Mouse (Mus musculus) midbrain, embryonic 10.5 days (tissue): Measurements from ENCODE around the gene Slc9a3. TPM values are rescaled to one million over a fixed set of nuclear protein-coding genes. Genes with fewer than 3 reads are reported as not detected.

Source experiments
- polyA plus RNA-seq: library from polyadenylated mRNA; unstranded; fragments of >200 nt; fragmentation: Nextera tagmentation; extraction: Ambion mirVana; gene quantifications from 2 replicates; pipeline ENCODE4 v1.2.1, GENCODE M21; 2016

Gene Slc9a3
- polyA plus RNA-seq, 1 experiment from 2014 or later: not detected

Other genes with a start within 250 kb of the Slc9a3 start
- gene Trip13, start 183.7 kb upstream of the Slc9a3 start, polyA plus RNA-seq: 59.5 and 69.1 TPM in 2 replicates
- gene Brd9, start 183.6 kb upstream of the Slc9a3 start, polyA plus RNA-seq: 57.8 and 71.9 TPM in 2 replicates
- gene Zdhhc11, start 157.6 kb upstream of the Slc9a3 start, polyA plus RNA-seq: not detected in 2 replicates
- gene Tppp, start 112.0 kb upstream of the Slc9a3 start, polyA plus RNA-seq: 1.00 and 1.9 TPM in 2 replicates
- 22.5 and 25.6 TPM in 2 replicates for gene Cep72, start 59.2 kb upstream of the Slc9a3 start, polyA plus RNA-seq
- gene Exoc3, start 87.3 kb downstream of the Slc9a3 start, polyA plus RNA-seq: 79.2 and 88.7 TPM in 2 replicates
- gene Ahrr, start 170.9 kb downstream of the Slc9a3 start, polyA plus RNA-seq: 1.8 and 2.0 TPM in 2 replicates
- gene Pdcd6, start 196.1 kb downstream of the Slc9a3 start, polyA plus RNA-seq: 118 and 124 TPM in 2 replicates
- 283 and 284 TPM in 2 replicates for gene Sdha, start 228.8 kb downstream of the Slc9a3 start, polyA plus RNA-seq
- 56.1 and 59.6 TPM in 2 replicates for gene Ccdc127, start 228.9 kb downstream of the Slc9a3 start, polyA plus RNA-seq
- not detected in 2 replicates for gene Lrrc14b, start 242.5 kb downstream of the Slc9a3 start, polyA plus RNA-seq